Mouse (Mus musculus) heart, embryonic 15.5 days (tissue): ENCODE results near the gene Gm5788. TPM values are rescaled to one million over a fixed set of nuclear protein-coding genes. Genes with fewer than 3 reads are reported as not detected.

ENCODE experiments used
- ATAC-seq: fragments of 200-750 bp; cut with Nextera tagmentation; replicated peaks from 2 replicates; pipeline ENCODE4 v1.8.0; 2017; ENCODE audit warnings: low read depth, moderate TSS enrichment; ENCODE audit not compliant: insufficient number of reproducible peaks, insufficient read depth, low FRiP score
- H3K27ac ChIP-seq: fragments of 300-500 bp; sonication (generic); 2 replicates; pipeline ENCODE4 v1.5.1; 2015; ENCODE audit warnings: mild to moderate bottlenecking, inconsistent platforms
- H3K27me3 ChIP-seq: fragments of 300-500 bp; sonication (generic); 2 replicates; pipeline ENCODE4 v1.6.1; 2015; ENCODE audit warnings: inconsistent platforms
- H3K36me3 ChIP-seq: fragments of 300-500 bp; sonication (generic); 2 replicates; pipeline ENCODE4 v1.6.1; 2015; ENCODE audit warnings: mild to moderate bottlenecking, inconsistent platforms
- H3K4me1 ChIP-seq: fragments of 300-500 bp; sonication (generic); replicated peaks from 2 replicates; pipeline ENCODE4 v1.6.1; 2015; ENCODE audit warnings: inconsistent platforms
- H3K4me2 ChIP-seq: fragments of 300-500 bp; sonication (generic); 2 replicates; pipeline ENCODE4 v1.6.1; 2015; ENCODE audit warnings: inconsistent platforms, mild to moderate bottlenecking, moderate library complexity
- H3K4me3 ChIP-seq: fragments of 300-500 bp; sonication (generic); 2 replicates; pipeline ENCODE4 v1.5.1; 2015; ENCODE audit warnings: mild to moderate bottlenecking, inconsistent platforms
- H3K9ac ChIP-seq: fragments of 300-500 bp; sonication (generic); 2 replicates; pipeline ENCODE4 v1.6.1; 2015; ENCODE audit warnings: mild to moderate bottlenecking, inconsistent platforms
- H3K9me3 ChIP-seq: fragments of 300-500 bp; sonication (generic); replicated peaks from 2 replicates; pipeline ENCODE4 v1.6.1; 2016; ENCODE audit warnings: inconsistent platforms
- WGBS: fragments of 180-500 bp; shearing (Covaris S2); methylation state at CpG from one replicate; pipeline ENCODE4 v1.1.7; 2015; ENCODE audit warnings: mixed read lengths; 5-methylcytosine and 5-hydroxymethylcytosine counted together
- polyA plus RNA-seq: library from polyadenylated mRNA; unstranded; fragments of >200 nt; fragmentation: Nextera tagmentation; extraction: Ambion mirVana; gene quantifications from 2 replicates; pipeline ENCODE4 v1.2.1, GENCODE M21; 2015

Gm5788 gene
- polyA plus RNA-seq, 1 experiment from 2014 or later: not detected

- ATAC-seq: no peak
- H3K9me3 ChIP-seq: no peaks in the 10 kb centered on the region
- no peaks in the 10 kb centered on the region for H3K27me3 ChIP-seq
- no peaks in the 10 kb centered on the region for H3K4me1 ChIP-seq
- no peaks in the 10 kb centered on the region for H3K36me3 ChIP-seq
- H3K4me2 ChIP-seq: no peak overlapping the region
- no peak overlapping the region for H3K27ac ChIP-seq
- no peak overlapping the region for H3K4me3 ChIP-seq
- no peak overlapping the region for H3K9ac ChIP-seq
- WGBS: 76% methylated on average over 3 of the region's 3 CpGs
Measured at GRCm38 (mm10) chr12:87543927-87544326, 49.4 kb downstream of the Gm5788 start.

Other genes with a start within 250 kb of the Gm5788 start
- 29.8 and 37.7 TPM in 2 replicates for gene Vipas39, start 228.5 kb upstream of the Gm5788 start, polyA plus RNA-seq
- 175 and 176 TPM in 2 replicates for gene Ahsa1, start 228.2 kb upstream of the Gm5788 start, polyA plus RNA-seq
- gene Ism2, start 195.0 kb upstream of the Gm5788 start, polyA plus RNA-seq: 0.44 and 0.58 TPM in 2 replicates
- 62.8 and 66.7 TPM in 2 replicates for gene Sptlc2, start 106.4 kb upstream of the Gm5788 start, polyA plus RNA-seq
- 221 and 261 TPM in 2 replicates for gene Slirp, start 50.8 kb upstream of the Gm5788 start, polyA plus RNA-seq
- gene Alkbh1, start 50.7 kb upstream of the Gm5788 start, polyA plus RNA-seq: 33.4 and 35.6 TPM in 2 replicates
- gene Snw1, start 22.4 kb upstream of the Gm5788 start, polyA plus RNA-seq: 71.0 and 75.3 TPM in 2 replicates
- not detected in 2 replicates for gene Gm8300, start 19.6 kb downstream of the Gm5788 start, polyA plus RNA-seq
- not detected in 2 replicates for gene Oog1, start 108.0 kb downstream of the Gm5788 start, polyA plus RNA-seq
- not detected in 2 replicates for gene Gm4027, start 124.1 kb downstream of the Gm5788 start, polyA plus RNA-seq
- gene Gm16381, start 149.9 kb downstream of the Gm5788 start, polyA plus RNA-seq: not detected in 2 replicates